Mouse (Mus musculus) adrenal gland, adult (tissue): Measurements from ENCODE around the gene Gm9945.

Experiments used
- DNase-seq, 2 experiments: peaks; one replicate each; pipeline ENCODE4 v3.0.0; 2022 to 2023; ENCODE audit warnings: low spot score in 1 of 2; ENCODE audit not compliant: inconsistent age in 2 of 2

Gene Gm9945

DNA sequence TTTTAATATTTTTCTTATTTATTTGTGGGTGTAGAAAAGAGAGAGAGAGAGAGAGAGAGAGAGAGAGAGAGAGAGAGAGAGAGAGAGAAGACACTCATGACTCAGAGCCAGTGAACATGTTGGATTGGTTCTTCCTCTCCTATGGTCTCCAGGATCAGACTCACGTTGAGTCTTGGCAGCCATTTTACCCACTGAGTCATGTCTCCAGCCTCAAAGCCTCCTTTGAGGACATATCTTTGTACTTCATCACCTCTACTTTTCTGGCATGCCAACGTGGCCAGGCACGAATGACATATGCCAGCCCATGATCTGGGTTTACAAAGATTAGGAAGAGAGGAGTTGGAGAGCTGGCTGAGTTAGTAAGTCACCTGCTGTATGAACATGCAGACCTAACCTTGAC is 19.8 kb upstream of the Gm9945 start:
- DNase-seq, result no peak

DNA sequence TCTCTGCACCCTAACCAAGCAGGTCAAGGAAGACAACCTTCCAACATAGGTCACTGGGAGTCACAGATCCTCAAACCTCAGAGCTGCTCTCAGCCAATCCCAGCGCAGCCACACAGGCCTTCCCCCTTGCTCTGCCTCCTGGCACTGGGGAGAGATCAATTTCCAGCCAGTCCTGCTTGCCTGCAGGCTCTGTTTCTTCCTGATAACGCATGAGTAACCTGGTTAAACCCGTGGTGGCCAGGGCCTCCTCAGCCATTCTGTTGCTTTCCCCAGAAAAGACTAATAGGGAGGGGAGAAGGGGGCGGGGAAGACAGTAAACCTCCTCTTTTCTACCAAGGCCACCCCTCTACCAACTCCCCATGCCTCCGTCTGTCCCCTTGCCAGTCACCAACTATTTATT is 18.2 kb upstream of the Gm9945 start:
- peak; percentile 36 to 57 for DNase-seq

DNA sequence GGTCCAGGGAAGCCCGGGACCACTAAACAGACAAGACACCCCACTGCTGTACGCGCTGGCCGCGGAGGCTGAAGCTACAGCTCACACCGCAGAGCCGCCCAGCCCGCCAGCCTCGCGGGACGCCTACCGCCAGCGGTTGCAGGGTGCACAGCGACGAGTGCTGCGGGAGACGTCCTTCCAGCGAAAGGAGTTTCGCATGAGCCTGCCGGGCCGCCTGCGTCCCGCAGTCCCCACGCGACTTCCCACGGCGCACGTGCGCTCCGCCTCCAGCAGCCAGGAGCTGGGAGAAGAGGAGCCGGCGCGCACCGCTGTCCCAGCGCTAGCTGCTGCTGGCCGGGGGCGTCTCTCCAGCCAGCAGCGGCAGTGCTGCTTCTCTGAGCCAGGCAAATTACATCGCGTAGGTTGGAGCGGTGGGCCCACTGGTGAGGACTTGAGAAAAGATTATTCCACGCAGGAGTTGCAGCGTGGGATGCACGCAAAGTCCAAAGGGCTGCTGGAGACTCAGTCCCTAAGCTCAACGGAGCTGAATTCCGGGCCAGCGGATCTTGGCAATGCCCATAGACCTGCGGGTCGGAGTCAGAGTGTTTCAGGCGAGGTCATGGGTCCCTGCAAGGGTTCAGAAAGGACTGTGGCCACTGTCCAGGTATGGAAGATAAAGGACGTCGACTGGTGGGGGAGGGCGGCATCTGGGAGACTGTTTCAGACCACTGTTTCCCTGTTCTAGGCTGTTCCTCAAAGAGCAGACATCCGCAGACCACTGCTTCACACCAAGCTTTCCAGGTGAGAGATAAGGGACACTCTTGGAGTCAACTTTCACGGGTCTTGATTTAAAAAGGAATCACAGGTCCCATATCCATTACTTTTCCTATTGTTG is 16.2 kb upstream of the Gm9945 start:
- peak in 1 of 2 experiments; percentile 69 for DNase-seq

DNA sequence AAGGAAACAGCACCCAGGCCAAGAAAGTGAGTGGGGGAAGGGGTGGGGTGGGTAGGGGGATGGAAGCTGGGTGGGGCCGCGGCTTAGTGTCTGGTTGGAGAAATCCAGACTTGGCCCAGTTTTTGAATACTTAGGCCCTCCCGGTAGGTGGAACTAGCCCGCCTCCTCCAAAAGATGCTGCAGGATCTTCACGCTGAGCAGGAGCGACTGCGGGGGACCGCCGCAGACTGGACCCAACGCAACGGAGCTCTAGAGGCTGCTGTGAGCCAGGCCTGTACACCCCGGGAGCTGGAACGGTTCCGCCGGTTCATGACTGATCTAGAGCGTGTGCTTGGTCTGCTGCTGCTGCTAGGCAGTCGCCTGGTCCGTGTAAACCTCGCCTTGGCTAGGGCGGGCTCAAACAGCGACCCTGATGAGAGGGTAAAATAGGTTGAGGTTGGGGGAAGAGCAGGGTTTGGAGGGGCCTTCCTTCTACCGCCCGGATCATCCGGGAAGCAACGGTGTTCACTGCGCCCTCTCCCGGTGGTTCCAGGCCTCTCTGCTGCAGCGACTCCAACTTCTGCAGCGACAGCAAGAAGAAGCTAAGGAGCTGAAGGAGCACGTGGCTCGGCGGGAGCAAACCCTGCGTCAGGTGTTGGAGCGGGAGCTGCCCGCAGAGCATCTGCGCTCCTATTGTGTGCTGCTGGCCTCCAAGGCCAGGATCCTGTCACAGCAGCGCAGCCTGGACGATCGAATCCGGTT is 13.6 kb upstream of the Gm9945 start:
- peak; percentile 78 to 94 for DNase-seq

DNA sequence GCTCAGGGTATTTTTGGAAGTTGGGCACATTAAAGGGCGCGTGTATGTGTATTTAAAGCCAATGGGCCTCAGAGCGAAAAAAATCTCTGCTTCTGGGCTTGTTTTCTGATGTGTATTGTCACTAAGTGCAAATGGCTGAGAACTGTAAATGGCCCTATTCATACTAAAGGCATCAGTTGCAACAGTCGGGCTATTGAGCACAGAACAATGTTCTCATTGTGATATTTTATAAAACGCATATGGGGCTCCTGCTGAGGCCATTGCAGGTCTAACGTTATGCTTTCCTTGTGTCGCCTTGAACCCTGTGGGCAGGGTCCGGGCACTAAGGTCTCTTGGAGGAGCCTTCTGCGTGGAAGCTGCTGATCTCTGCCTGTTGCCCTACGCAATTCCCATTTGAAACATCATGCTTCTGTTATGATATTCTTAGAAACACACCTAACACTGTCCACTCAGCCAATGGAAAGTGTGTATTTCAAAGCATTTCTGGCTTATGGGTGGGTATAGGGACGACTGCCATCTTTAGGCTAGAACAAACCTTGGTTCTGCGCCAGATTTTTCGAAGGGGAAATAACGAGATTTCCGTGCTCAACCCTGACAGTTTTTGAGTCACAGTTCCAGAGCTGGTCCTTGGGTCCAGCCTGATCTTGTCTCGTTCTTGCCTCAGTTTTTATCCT is 10.5 kb upstream of the Gm9945 start:
- DNase-seq, result no peak

DNA sequence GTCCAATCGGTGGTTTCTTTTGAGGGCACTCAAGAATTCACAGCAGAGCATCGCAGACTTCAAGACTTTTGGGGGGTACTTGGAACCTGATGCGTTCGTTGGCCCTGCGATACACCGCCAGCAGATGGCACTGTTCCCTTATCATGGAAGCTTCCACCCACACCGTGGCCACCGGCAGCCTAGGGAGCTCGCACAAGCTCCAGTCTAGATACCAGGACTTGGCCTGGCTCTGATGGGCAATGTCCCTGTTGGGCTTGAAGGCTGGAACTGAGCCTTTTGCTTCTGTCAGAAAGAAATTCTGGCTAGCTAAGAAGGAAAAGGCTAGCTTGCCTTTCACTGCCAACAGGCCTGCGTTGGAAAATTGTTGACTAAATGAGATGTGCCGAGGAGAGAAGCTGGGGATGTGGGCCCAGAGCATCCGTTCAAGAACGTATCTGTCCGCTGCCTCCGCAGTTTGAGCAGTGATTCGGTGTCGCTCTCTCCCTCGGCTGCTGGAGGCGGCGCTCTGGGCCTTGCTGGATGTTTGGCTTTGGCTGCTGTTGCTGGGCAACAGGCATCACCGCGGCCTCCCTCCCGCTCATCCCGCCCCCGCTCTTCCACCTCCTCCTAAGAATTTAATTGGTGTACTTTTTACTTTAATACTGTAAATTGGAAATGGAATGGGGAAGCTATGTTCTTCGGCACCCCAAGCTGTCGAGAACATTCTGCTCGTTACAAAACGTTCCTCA is 9.8 kb upstream of the Gm9945 start, which contains the start of gene Gm9837:
Gene Gm9837, minus strand, starts transcription at position 512 of the 728 bp plus-strand sequence.
- peak; percentile 87 to 96 for DNase-seq

DNA sequence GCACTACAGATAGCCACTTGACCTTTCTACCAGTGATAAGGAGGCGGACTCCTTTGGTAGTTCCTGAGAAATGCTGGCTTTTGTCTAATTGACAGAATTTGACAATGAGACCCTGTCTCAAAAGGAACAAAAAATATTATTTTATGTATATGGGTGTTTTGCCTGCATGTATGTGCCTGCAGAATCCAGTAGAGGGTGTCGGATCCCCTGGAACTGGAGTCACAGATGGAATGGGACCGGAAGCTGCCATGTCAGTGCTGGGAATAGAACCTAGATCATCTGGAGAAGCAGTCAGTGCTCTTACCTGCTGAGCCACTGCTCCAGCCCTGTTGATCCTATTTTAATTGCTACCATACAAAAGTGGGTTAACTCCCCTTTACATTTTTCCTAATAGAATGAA is 7.3 kb upstream of the Gm9945 start:
- peak in 1 of 2 experiments; percentile 32 for DNase-seq

DNA sequence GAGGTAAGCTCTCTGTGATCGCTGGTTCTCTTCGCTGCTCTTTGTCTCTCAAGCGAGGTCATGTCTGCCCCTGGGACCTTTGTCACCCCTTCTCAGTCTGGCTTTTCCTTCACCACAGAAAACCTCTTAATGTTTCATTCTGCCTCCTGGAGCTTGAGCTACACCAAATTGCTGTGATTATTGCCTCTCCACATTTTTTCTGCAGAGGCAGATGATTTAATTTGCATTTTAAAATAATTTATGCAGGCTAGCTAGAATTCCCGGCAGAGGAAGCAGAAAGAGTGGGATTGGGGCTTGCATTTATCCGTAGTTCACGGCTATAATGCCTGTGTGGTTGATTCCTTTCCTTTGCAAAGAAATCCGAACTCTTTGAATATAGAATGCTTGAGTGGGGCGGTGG is 4.3 kb upstream of the Gm9945 start:
- DNase-seq, result no peak

DNA sequence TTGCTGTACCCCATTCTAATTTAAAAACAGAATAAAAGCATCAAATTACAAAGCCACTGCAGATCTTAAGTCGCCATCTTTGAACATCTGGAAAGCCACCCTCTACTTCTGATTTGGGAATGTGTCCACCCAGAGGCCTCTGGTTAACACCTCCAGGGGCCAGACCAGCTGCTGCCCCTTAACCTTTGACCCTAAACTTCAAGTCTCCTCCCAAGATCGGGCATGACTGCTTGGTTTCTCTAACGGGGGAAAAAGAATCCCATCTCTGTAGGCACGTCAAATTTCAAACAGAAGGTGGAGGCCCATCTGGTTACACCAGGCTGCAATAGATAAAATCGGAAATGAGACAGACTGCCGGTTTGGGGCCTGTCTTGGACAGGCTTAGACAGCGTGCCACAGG is 2.1 kb upstream of the Gm9945 start:
- DNase-seq, result no peak

DNA sequence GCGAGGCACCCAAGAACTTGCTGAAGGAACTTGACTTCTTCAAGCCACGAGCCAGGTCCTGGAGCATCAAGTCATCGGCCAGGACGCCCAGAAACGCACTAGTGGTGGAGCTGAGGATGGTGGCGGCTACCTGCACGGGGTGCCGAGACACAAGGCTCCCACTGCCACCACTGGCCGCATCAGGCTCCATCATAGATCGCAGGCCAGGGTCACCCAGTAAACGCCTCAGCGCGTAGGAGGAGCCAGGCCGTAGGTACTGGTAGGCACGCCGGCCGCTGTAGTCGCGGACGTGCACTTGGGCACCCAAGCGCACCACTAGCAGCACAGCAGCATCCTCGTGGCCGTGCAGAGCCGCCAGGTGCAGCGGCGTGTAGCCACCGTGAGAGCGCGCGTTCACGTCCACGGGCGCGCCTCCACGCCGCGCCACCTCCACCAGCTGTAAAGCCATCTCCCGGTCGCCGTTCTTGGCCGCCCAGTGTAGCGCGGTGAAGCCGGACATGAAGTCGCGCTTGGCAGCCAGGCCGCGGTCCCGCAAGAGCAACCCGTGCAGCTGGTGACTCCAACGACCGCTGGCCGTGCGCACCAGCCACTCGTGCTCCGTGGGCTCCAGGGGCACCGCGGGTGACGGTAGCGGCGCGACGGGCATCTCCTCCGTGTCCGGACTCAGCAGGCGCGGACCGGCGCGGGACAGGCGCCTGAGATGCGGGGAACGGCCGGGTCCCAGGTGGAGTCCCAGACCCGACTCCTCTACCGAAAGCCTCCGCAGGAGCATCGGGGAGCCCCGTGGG is 1.4 kb upstream of the Gm9945 start:
- peak in 1 of 2 experiments; percentile 58 for DNase-seq

DNA sequence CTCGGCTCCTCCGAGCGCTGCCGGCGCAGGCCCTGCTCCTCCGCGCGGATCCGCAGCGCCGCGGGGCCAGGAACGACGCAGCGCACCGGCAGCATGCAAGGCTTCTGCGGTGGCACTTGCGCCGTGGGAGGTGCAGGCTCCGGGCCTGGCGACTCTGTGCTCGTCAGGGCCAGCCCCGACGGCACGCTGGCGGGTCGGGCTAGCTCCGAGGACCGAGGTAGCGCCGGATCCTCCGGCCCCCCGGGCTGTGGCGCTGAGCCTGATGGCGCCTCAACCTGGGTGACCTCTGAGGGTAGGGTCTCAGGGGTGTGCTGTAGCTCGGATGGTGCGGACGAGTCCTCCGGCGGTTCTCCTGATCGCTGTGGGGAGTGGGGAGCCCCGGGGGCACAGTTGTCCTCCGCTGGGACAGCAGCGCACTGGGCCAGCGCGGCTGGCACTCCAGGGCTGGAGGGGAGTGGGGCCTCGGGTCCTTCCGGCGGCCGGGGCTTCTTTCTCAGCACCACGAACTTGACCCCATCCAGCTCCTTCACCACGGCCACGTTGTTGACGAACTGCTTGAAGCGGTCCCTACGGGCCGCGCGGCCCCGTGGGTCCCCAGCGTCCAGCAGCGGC is 689 bp upstream of the Gm9945 start:
- peak in 1 of 2 experiments; percentile 68 for DNase-seq

DNA sequence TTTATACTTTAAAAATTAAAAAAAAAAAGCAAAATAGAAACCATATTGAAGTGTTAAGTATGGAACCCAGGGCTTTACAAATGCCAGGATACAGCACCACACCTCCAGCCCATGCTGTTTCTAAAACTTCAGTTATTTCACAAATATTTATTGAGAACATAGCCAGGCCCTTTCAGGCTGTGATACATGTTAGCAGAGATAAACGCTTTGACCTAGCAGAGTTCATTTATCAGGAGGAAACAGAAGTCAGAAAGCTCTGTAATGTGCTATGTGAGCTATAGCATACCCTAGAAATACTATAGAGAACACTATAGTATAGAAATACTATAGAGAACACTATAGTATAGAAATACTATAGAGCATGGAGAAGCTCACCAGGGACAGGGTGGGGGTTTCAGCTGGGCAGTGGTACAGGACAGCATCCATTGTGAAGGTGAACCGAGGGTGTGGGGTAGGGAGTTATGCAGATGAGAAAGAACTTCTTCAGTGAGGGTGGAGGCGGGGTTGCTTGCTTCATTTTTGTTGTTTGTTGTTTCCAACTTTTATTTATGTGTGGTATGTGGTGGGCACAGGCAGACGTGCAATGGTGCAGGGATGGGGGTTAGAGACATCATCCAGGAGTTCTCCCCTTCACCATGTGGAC is 1.2 kb downstream of the Gm9945 start:
- DNase-seq, result peak in 1 of 2 experiments; percentile 16

DNA sequence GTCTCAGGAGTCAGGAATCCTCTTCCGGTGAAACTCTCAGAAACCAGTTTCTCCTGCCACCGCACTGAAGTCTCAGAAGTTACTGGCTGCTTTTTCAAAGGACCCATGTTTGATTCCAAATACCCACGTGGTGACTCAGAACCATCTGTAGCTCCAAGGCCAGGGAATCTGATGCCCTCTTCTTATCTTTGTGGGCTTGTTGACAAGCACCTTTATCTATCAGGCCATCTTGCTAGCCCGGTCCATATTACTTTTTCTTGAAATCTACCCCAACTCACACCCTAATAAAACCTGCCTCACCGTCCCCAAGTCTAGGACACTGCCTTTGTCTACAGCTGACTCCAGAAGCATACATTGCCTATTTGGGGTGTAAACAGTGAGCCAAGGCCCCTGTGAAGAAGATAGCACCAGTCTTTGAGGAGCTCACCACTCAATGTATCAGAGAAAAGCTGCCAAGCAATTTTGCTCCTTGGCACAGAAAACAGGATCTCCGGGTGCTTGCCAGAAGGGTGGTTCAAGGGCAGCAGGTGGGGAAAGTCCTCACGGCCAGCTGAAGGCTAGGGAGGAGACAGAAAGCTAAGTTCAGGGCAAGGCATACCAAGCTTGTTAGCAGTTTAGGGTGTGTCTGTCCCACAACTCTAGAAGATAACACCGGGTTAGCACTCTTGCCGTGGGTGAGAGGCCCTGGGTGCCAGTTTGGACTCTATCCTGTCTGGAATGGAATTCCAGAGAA is 3.4 kb downstream of the Gm9945 start:
- DNase-seq, result peak; percentile 44 to 76

DNA sequence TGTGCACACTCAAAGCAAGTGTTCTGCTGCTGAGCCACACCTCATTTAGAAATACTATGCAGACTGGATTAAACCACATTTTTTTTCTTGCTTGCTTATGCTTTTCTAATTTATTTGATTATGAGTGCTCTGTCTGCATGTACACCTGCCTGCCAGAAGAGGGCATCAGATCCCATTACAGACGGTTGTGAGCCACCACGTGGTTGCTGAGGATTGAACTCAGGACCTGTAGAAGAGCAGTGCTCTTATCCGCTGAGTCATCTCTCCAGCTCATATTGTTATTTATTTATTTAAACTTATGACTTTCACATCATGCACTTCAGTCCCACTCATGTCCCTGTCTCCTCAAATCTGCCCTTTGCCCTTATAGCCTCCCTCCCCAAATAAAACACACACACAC is 5.8 kb downstream of the Gm9945 start:
- DNase-seq, result peak in 1 of 2 experiments; percentile 46

DNA sequence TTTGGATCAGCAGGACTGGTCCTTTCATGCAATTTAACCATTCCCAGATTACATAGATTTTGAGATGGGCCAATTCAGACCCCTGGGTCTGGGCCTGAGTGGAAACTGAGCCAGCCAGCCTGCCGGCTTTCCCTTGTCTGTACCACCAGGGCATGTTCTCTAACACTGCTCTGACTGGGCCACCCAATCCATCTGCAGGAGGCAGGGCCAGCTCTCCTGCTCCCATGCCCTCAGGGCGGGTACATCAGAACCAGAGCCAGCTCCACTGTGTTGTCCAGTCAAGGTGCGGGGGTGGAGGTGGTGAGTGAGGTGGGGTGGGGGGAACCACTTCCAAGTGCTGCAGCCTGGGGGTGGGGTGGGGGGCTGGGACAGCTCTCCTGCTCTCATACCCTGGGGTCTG is 6.4 kb downstream of the Gm9945 start:
- peak in 1 of 2 experiments; percentile 47 for DNase-seq

DNA sequence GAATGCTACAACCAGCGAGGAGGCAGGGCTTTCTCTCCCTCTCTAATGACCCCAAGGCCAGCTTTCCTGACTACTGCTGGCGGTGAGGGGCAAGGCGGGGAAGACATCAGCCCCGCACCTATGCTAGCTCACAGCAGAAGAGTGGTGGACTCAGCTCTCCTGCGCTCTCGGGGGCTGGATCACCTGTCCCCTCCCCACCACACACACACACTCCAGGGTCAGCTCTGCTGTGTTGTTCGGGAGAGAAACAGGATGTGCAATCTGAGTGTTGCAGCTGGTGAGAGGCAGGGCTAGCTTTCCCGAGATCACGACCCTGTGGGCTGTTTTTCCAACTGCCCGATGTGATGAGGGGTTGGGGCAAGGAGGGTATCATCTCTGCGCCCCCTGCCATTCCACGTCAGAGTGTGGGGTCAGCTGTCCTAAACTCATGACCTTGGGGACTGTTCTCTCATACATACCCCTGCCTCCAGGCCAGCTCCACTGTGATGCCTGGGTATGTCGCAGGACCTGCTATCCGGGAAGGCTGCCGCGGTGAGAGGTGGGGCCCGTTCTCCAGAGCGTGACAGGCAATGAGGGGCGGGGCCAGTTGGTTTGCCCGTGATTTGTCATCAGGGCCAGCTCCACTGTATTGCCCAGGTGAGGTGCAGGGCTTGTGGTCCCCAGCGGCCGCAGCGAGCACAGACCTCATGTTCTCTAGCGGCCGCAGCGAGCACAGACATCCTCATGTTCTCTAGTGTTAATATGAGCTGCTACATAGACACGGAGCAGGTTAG is 7.0 kb downstream of the Gm9945 start:
- peak; percentile 47 to 60 for DNase-seq

DNA sequence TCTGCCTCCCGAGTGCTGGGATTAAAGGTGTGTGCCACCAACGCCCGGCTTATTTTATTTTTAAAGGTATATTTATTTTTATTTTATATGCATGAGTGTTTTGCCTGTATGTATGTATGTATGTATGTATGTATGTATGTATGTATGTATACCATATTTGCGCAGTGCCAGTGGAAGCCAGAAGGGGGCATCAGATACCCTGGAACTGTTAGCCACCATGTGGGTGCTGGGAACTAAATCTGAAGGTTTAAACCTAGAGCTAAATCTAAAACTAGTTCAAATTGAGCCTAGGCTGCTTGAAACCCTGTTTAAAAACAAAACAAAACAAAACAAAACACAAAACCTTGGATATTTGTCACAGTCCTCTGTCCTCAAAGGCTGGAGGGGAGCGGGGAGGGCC is 9.0 kb downstream of the Gm9945 start:
- DNase-seq, result no peak

DNA sequence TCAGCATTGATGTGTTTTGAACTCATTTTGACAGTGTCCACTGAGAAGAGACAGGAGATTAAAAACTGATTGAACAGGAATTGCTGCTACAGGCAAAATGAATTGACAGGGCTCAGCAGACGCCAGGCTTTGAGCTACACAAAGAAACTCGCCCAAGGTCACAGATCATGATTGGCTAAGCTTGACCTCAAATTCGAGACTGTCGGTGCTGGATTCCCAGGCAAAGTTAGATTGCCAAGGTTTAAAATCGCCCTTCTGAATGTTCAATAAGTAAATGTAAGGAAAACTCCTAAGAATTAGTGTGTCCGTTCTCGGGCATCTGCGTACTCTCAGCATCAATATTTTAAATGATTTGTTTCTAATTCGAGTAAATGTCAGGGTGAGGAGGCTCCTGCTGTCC is 9.5 kb downstream of the Gm9945 start:
- peak in 1 of 2 experiments; percentile 66 for DNase-seq
